Mouse (Mus musculus) kidney, adult 9 months (tissue): Measurements from ENCODE around the gene Trim3.

ENCODE experiments used
- DNase-seq: peaks from one replicate; pipeline ENCODE4 v3.0.0; 2022

The Trim3 gene

DNA sequence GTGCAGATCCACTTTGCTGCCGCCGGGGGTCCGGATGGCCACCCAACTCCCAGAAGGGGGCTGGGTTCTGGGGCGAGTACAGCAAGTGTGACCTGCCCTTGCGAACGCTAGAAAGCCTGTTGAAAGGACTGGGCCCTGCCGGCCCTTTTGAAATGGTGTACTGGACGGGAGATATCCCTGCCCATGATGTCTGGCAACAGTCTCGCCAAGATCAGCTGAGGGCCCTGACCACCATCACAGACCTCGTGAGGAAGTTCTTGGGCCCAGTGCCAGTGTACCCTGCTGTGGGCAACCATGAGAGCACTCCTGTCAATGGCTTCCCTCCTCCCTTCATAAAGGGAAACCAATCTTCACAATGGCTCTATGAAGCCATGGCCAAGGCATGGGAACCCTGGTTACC is 77.8 kb downstream of the Trim3 start:
- DNase-seq: no peak
